Mouse (Mus musculus) heart, embryonic 10.5 days (tissue): Measurements from ENCODE around the gene Rab3c. TPM values are rescaled to one million over a fixed set of nuclear protein-coding genes. Genes with fewer than 3 reads are reported as not detected.
A peak's percentile ranks its signal among the peaks of the same experiment; 100 is the strongest.

Source experiments
- DNase-seq: peaks from one replicate; pipeline ENCODE4 v3.0.0-alpha.2; 2017; ENCODE audit warnings: low spot score
- H3K27ac ChIP-seq: fragments of 300-500 bp; sonication (generic); 2 replicates; pipeline ENCODE4 v1.5.1; 2016; ENCODE audit warnings: mild to moderate bottlenecking
- H3K27me3 ChIP-seq: fragments of 300-500 bp; sonication (generic); 2 replicates; pipeline ENCODE4 v1.6.1; 2016; ENCODE audit warnings: mild to moderate bottlenecking; ENCODE audit not compliant: poor library complexity, insufficient read depth, severe bottlenecking
- H3K36me3 ChIP-seq: fragments of 300-500 bp; sonication (generic); 2 replicates; pipeline ENCODE4 v1.6.1; 2016; ENCODE audit warnings: mild to moderate bottlenecking, moderate library complexity
- H3K4me1 ChIP-seq: fragments of 300-500 bp; sonication (generic); 2 replicates; pipeline ENCODE4 v1.6.1; 2016; ENCODE audit warnings: mild to moderate bottlenecking
- H3K4me3 ChIP-seq: fragments of 300-500 bp; sonication (generic); 2 replicates; pipeline ENCODE4 v1.5.1; 2016; ENCODE audit warnings: mild to moderate bottlenecking, moderate library complexity
- H3K9me3 ChIP-seq: fragments of 300-500 bp; sonication (generic); 2 replicates; pipeline ENCODE4 v1.6.1; 2016; ENCODE audit warnings: mild to moderate bottlenecking, moderate library complexity
- WGBS: fragments of 180-500 bp; shearing (Covaris S2); methylation state at CpG from one replicate; pipeline ENCODE4 v1.1.7; 2016; 5-methylcytosine and 5-hydroxymethylcytosine counted together
- polyA plus RNA-seq: library from polyadenylated mRNA; unstranded; fragments of >200 nt; fragmentation: Nextera tagmentation; extraction: Ambion mirVana; gene quantifications from 2 replicates; pipeline ENCODE4 v1.2.1, GENCODE M21; 2016

Rab3c gene
- polyA plus RNA-seq, 1 experiment from 2014 or later: 0.54 TPM

GRCm38 (mm10) chr13:110114870-110115645 lies 165.7 kb downstream of the Rab3c start:
- no peaks in the 10 kb centered on the region for H3K36me3 ChIP-seq
- no peaks in the 10 kb centered on the region for H3K9me3 ChIP-seq
- H3K27me3 ChIP-seq: no peaks in the 10 kb centered on the region
- no peak overlapping the region for H3K4me3 ChIP-seq
- no peak overlapping the region for H3K27ac ChIP-seq
- 74% methylated on average over 7 of the region's 7 CpGs for WGBS
- DNase-seq: no peak
- no peaks in the 10 kb centered on the region for H3K4me1 ChIP-seq

DNA sequence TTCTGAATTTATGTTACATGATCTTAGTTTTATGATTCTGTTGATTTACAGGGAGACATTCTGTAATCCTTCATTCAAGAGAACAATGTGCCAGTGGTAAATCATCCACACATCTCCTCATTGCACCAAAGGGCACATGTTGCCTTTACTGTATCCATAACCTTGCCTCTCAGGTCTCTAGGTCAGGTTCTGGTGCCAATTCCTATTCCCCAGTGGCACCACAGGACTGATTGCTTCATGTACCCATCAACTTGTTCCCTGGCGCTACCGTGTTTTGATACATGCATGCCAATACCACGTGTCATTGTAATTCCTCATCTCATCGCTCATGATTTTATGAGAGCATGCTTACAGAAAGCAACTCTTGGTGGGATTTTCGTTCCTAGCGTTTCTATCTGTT lies 167.1 kb downstream of the Rab3c start:
- no peak for DNase-seq
- no peak overlapping the region for H3K27ac ChIP-seq
- H3K27me3 ChIP-seq: no peaks in the 10 kb centered on the region
- H3K4me1 ChIP-seq: no peaks in the 10 kb centered on the region
- no peaks in the 10 kb centered on the region for H3K9me3 ChIP-seq
- no peak overlapping the region for H3K4me3 ChIP-seq
- WGBS: 85% methylated on average over 6 of the region's 6 CpGs
- no peaks in the 10 kb centered on the region for H3K36me3 ChIP-seq

GRCm38 (mm10) chr13:110097424-110098050 lies 183.3 kb downstream of the Rab3c start:
- Histone ChIP-seq H3K4me1 (no peaks in the 10 kb centered on the region), H3K9me3 (no peaks in the 10 kb centered on the region), H3K36me3 (no peaks in the 10 kb centered on the region), H3K27ac (no peak overlapping the region), H3K27me3 (no peaks in the 10 kb centered on the region), H3K4me3 (no peak overlapping the region)
- DNase-seq: no peak
- WGBS: 76% methylated on average over 6 of the region's 6 CpGs

DNA sequence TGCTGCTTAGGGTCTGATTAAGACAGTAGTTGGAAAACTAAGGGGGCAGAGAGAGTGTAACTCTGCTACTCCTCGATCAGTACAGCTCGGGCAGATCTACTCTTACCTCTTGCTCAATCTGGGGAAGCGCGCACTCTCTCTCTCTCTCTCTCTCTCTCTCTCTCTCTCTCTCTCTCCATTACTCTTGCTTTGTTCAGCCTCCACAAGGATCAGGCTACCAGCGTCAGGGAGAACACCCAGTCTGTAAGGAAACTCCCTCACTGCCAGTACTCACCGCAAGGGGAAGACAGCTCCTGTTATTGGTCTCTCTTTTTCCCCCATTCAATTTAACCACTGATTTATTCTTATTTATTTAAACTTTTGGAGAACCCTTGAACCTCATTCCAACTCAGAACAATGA lies 185.8 kb downstream of the Rab3c start:
- no peaks in the 10 kb centered on the region for H3K4me1 ChIP-seq
- no peaks in the 10 kb centered on the region for H3K9me3 ChIP-seq
- 79% methylated on average over 6 of the region's 6 CpGs for WGBS
- no peak for DNase-seq
- H3K27ac ChIP-seq: no peak overlapping the region
- no peaks in the 10 kb centered on the region for H3K27me3 ChIP-seq
- no peak overlapping the region for H3K4me3 ChIP-seq
- no peaks in the 10 kb centered on the region for H3K36me3 ChIP-seq

- no peak overlapping the region for H3K27ac ChIP-seq
- no peak for DNase-seq
- H3K36me3 ChIP-seq: no peaks in the 10 kb centered on the region
- no peaks in the 10 kb centered on the region for H3K9me3 ChIP-seq
- H3K4me3 ChIP-seq: no peak overlapping the region
- WGBS: 81% methylated on average over 17 of the region's 17 CpGs
- H3K4me1 ChIP-seq: no peaks in the 10 kb centered on the region
- no peaks in the 10 kb centered on the region for H3K27me3 ChIP-seq
These were observed 186.8 kb downstream of the Rab3c start for GRCm38 (mm10) chr13:110093720-110094685.

DNA sequence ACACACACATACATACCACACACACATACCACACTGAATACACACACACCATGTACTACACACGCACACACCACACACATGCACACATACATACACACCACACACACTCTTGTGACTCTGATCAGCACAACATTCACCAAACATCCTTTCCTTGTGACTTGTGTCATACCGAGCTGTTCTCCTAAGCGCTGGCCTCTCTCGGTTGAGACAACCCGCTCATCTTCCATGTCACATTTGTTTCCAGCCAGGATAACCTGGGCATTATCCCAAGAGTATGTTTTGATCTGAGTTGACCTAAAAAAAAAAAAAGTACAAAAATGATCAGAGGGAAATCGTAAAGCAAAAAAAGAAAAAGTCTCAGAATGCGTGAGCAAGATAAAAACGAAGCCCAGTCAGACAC lies 196.8 kb downstream of the Rab3c start:
- Histone ChIP-seq H3K4me1 (no peaks in the 10 kb centered on the region), H3K27ac (no peak overlapping the region), H3K4me3 (no peak overlapping the region), H3K27me3 (no peaks in the 10 kb centered on the region), H3K9me3 (no peaks in the 10 kb centered on the region), H3K36me3 (no peaks in the 10 kb centered on the region)
- WGBS: 89% methylated on average over 8 of the region's 8 CpGs
- DNase-seq: no peak

- H3K4me1 ChIP-seq: no peaks in the 10 kb centered on the region
- no peak overlapping the region for H3K27ac ChIP-seq
- H3K36me3 ChIP-seq: no peaks in the 10 kb centered on the region
- no peak overlapping the region for H3K4me3 ChIP-seq
- no peaks in the 10 kb centered on the region for H3K27me3 ChIP-seq
- DNase-seq: no peak
- no peaks in the 10 kb centered on the region for H3K9me3 ChIP-seq
These were observed 199.6 kb downstream of the Rab3c start for GRCm38 (mm10) chr13:110081174-110081573.

DNA sequence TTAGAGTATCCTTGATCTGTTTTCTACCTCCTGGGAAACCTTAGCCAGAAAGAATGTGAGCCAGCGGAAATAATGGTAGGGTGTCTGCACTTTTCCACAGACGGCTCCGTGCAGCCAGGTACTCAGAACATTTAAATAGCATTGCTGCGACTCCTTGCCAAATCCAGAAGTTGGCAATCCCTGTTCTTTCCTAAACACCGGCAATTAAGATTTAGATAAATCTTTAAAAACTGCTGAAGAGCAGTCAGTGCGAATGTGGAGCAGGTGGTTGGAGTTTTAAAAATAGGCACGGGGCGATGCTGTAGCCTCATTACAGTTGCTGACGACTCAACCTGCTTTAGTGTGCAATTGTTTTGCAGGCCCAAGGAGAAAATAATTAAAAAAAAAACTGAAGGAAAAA lies 205.2 kb downstream of the Rab3c start:
- Histone ChIP-seq H3K27me3 (no peaks in the 10 kb centered on the region), H3K36me3 (no peaks in the 10 kb centered on the region), H3K9me3 (no peaks in the 10 kb centered on the region), H3K27ac (no peak overlapping the region), H3K4me3 (no peak overlapping the region), H3K4me1 (no peaks in the 10 kb centered on the region)
- DNase-seq: no peak
- 89% methylated on average over 9 of the region's 9 CpGs for WGBS

DNA sequence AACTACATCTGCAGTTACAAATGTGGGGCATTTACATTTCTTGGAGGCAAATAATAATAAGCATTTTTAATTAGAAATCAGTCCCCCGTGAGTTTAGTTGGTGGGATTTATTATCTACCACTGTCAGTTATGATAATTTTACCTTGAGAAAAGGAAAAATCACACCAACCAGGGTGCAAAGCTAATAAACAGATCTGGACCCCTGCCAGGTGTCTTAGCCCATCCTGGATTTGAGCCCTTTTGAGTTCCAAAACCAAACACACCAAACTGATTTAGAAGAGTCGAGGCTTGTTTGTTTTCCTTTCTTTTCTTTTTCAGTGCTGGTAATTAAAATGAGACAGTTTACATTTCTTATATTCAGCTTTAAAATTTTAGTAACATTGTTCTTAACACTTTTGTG lies 206.6 kb downstream of the Rab3c start:
- no peaks in the 10 kb centered on the region for H3K9me3 ChIP-seq
- H3K4me3 ChIP-seq: no peak overlapping the region
- no peak overlapping the region for H3K27ac ChIP-seq
- no peaks in the 10 kb centered on the region for H3K36me3 ChIP-seq
- no peaks in the 10 kb centered on the region for H3K4me1 ChIP-seq
- DNase-seq: no peak
- WGBS: 70% methylated on average over 2 of the region's 2 CpGs
- no peaks in the 10 kb centered on the region for H3K27me3 ChIP-seq

DNA sequence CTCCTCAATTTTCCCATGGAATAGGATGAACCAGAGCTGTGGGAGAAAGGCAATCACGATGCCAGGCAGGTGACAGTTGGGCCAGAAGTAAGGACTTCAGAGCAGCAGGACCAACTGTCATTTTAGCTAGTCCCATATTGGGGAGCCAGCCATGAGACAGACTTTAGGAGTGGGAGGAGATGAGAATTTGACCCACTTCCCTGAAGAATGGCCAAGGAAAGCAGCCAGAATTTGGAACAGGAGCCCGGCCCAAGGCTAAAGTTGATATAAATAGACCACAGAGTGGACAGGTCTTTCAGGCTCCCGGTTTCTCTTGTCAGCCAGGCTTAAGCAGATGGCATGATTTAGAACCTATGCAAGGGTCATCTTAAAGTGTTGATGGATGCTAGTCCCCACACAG lies 213.6 kb downstream of the Rab3c start:
- Histone ChIP-seq H3K36me3 (no peaks in the 10 kb centered on the region), H3K9me3 (no peaks in the 10 kb centered on the region), H3K27ac (no peak overlapping the region), H3K4me1 (no peaks in the 10 kb centered on the region), H3K4me3 (no peak overlapping the region), H3K27me3 (no peaks in the 10 kb centered on the region)
- DNase-seq: no peak
- WGBS: 63% methylated on average over 3 of the region's 3 CpGs

GRCm38 (mm10) chr13:110066674-110067073 lies 214.1 kb downstream of the Rab3c start:
- WGBS: 75% methylated on average over 2 of the region's 2 CpGs
- H3K9me3 ChIP-seq: no peaks in the 10 kb centered on the region
- no peaks in the 10 kb centered on the region for H3K36me3 ChIP-seq
- H3K27ac ChIP-seq: no peak overlapping the region
- H3K27me3 ChIP-seq: no peaks in the 10 kb centered on the region
- H3K4me1 ChIP-seq: no peaks in the 10 kb centered on the region
- DNase-seq: no peak
- H3K4me3 ChIP-seq: no peak overlapping the region

DNA sequence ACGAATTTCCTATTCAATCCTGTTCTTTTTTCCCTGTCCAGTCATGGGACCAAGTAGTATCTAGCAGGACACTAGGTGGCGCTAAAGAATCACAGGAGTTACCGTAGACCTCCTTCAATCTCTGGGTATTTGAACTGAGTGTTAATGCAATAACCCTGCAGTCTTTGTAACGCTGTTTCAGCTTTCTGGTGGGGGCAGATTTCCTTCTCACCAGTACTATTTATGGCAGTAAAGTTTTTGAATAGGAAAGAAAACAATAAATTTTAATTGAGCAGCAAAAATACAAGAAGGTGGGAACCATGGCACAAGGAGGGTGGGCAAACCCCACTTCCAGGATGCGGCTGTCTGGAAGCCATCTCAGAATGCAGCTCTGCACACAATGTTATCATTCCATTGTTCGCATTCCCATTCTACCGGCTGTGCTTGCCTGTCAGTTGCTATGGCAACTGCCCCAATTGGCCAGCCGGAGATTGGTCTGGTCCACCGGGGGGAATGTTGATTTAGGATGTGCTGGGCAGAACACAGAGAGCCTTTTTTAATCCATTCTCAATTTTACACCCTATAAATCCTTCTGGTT lies 217.9 kb downstream of the Rab3c start:
- H3K4me3 ChIP-seq: no peak overlapping the region
- 30% methylated on average over 9 of the region's 9 CpGs for WGBS
- H3K9me3 ChIP-seq: no peaks in the 10 kb centered on the region
- H3K27me3 ChIP-seq: no peaks in the 10 kb centered on the region
- no peak overlapping the region for H3K27ac ChIP-seq
- H3K36me3 ChIP-seq: no peaks in the 10 kb centered on the region
- peak; percentile 80 for DNase-seq
- no peaks in the 10 kb centered on the region for H3K4me1 ChIP-seq

DNA sequence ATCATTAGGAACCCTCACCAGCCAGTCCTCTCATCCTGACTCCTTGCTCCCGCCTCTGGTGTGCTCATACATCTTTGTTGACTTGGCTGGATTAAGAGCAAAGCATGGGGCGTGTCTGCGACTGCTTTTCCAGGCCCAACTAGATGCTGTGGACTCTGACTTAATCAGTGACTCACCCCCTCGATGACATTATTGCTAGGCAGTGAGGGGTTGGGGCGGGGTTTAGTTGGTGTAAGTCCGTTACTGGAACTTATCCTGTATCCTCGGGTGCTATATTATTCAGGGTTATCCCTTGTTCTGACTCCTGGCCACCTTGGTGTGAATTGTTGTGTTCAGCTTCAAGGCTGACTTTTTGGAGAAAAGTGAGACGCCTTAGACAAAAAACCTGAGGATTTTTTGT lies 218.5 kb downstream of the Rab3c start:
- no peak for DNase-seq
- 56% methylated on average over 8 of the region's 8 CpGs for WGBS

More for the DNA sequence above, 218.5 kb downstream of the Rab3c start:
- Histone ChIP-seq H3K4me1 (no peaks in the 10 kb centered on the region), H3K9me3 (no peaks in the 10 kb centered on the region), H3K36me3 (no peaks in the 10 kb centered on the region), H3K27me3 (no peaks in the 10 kb centered on the region), H3K27ac (no peak overlapping the region), H3K4me3 (no peak overlapping the region)
